Mouse (Mus musculus) ES-Bruce4 (cell line): ENCODE results near the gene Hist1h2ah. TPM values are rescaled to one million over a fixed set of nuclear protein-coding genes. Genes with fewer than 3 reads are reported as not detected.
A peak's percentile ranks its signal among the peaks of the same experiment; 100 is the strongest.

Experiments used
- H3K27ac ChIP-seq: 2 replicates; pipeline ENCODE4 v1.5.1; 2012; ENCODE audit warnings: low read length, inconsistent platforms; ENCODE audit not compliant: insufficient read depth
- H3K27me3 ChIP-seq: 2 replicates; pipeline ENCODE4 v1.6.1; 2012; ENCODE audit warnings: mild to moderate bottlenecking, low read length, inconsistent platforms; ENCODE audit not compliant: control insufficient read depth, poor library complexity, insufficient read depth, severe bottlenecking
- H3K36me3 ChIP-seq: 2 replicates; pipeline ENCODE4 v1.6.1; 2012; ENCODE audit warnings: inconsistent platforms, mild to moderate bottlenecking, low read length, moderate library complexity; ENCODE audit not compliant: control insufficient read depth, poor library complexity, insufficient read depth, severe bottlenecking
- H3K4me1 ChIP-seq: one replicate; pipeline ENCODE4 v1.8.1; 2011; ENCODE audit warnings: low read length; ENCODE audit not compliant: control insufficient read depth, insufficient read depth
- H3K4me3 ChIP-seq: 2 replicates; pipeline ENCODE4 v1.5.1; 2011; ENCODE audit warnings: low read depth, mild to moderate bottlenecking, low read length
- H3K9ac ChIP-seq: 2 replicates; pipeline ENCODE4 v1.6.1; 2012; ENCODE audit warnings: low read depth, mild to moderate bottlenecking, inconsistent platforms; ENCODE audit not compliant: poor library complexity, severe bottlenecking
- H3K9me3 ChIP-seq: replicated peaks from 2 replicates; pipeline ENCODE4 v1.6.1; 2012; ENCODE audit warnings: mild to moderate bottlenecking, low read length, inconsistent platforms; ENCODE audit not compliant: control insufficient read depth, poor library complexity, insufficient read depth, severe bottlenecking
- CTCF ChIP-seq: IDR thresholded peaks from one replicate; pipeline ENCODE4 v1.8.1; 2011; ENCODE audit warnings: low read depth, low read length
- EP300 ChIP-seq: IDR thresholded peaks from 2 replicates; pipeline ENCODE4 v1.6.1; 2011; ENCODE audit warnings: low read depth, low read length; ENCODE audit not compliant: insufficient read depth
- POLR2A ChIP-seq: IDR thresholded peaks from one replicate; pipeline ENCODE4 v1.8.1; 2011; ENCODE audit warnings: low read length; ENCODE audit not compliant: insufficient read depth
- polyA plus RNA-seq: library from polyadenylated mRNA; stranded (reverse); fragments of >200 nt; gene quantifications from 2 replicates; pipeline ENCODE4 v1.2.4, GENCODE M21; 2011; ENCODE audit warnings: low read depth; ENCODE audit not compliant: missing spikeins, insufficient read depth, insufficient read length

Hist1h2ah gene
- polyA plus RNA-seq, 1 experiment, result 17.2 TPM

- Histone ChIP-seq H3K27me3 (peaks cover 3% of the 10 kb centered on the region; the same call in 1 of the 2 replicates), H3K9me3 (no peaks in the 10 kb centered on the region), H3K4me3 (no peak overlapping the region), H3K4me1 (no peaks in the 10 kb centered on the region), H3K27ac (no peak overlapping the region), H3K9ac (no peak overlapping the region), H3K36me3 (no peaks in the 10 kb centered on the region)
- no peak for TF ChIP-seq EP300
- no peak for TF ChIP-seq POLR2A
- no peak for TF ChIP-seq CTCF
Measured at GRCm38 (mm10) chr13:22013716-22014115, 21.7 kb downstream of the Hist1h2ah start.

- no peak for TF ChIP-seq POLR2A
- no peak for TF ChIP-seq CTCF
- TF ChIP-seq EP300, result no peak
- Histone ChIP-seq H3K27me3 (peaks cover 3% of the 10 kb centered on the region; the same call in 1 of the 2 replicates), H3K36me3 (no peaks in the 10 kb centered on the region), H3K27ac (no peak within 1 kb of the TSS), H3K9me3 (no peaks in the 10 kb centered on the region), H3K4me1 (no peaks in the 10 kb centered on the region), H3K4me3 (no peak within 1 kb of the TSS), H3K9ac (no peak within 1 kb of the TSS)
Measured at GRCm38 (mm10) chr13:22009642-22010041, 25.7 kb downstream of the Hist1h2ah start, which contains the start of gene Prss16. Prss16 (minus strand) TSS chr13:22009742.

GRCm38 (mm10) chr13:22008707-22009106 lies 26.7 kb downstream of the Hist1h2ah start:
- H3K27me3 ChIP-seq, result peaks cover 5% of the 10 kb centered on the region; the same call in 1 of the 2 replicates

GRCm38 (mm10) chr13:22007872-22008271 lies 27.5 kb downstream of the Hist1h2ah start:
- Histone ChIP-seq H3K27ac (no peak overlapping the region), H3K9ac (no peak overlapping the region), H3K4me1 (no peaks in the 10 kb centered on the region), H3K36me3 (no peaks in the 10 kb centered on the region), H3K9me3 (no peaks in the 10 kb centered on the region), H3K27me3 (peaks cover 5% of the 10 kb centered on the region; the same call in 1 of the 2 replicates), H3K4me3 (no peak overlapping the region)
- TF ChIP-seq POLR2A, result no peak
- TF ChIP-seq EP300, result no peak
- TF ChIP-seq CTCF, result no peak

More at GRCm38 (mm10) chr13:22008707-22009106, 26.7 kb downstream of the Hist1h2ah start:
- H3K36me3 ChIP-seq, result no peaks in the 10 kb centered on the region
- no peak overlapping the region for H3K9ac ChIP-seq
- no peaks in the 10 kb centered on the region for H3K4me1 ChIP-seq
- H3K9me3 ChIP-seq, result no peaks in the 10 kb centered on the region
- no peak overlapping the region for H3K4me3 ChIP-seq
- no peak for TF ChIP-seq CTCF
- no peak for TF ChIP-seq EP300
- TF ChIP-seq POLR2A, result no peak
- no peak overlapping the region for H3K27ac ChIP-seq

- TF ChIP-seq EP300 (no peak), POLR2A (no peak), CTCF (no peak)
- no peaks in the 10 kb centered on the region for H3K4me1 ChIP-seq
- H3K9ac ChIP-seq, result peak overlapping the region; percentile 69
- H3K36me3 ChIP-seq, result no peaks in the 10 kb centered on the region
- H3K27ac ChIP-seq, result no peak overlapping the region
- peaks cover 5% of the 10 kb centered on the region; the same call in 1 of the 2 replicates for H3K27me3 ChIP-seq
- no peaks in the 10 kb centered on the region for H3K9me3 ChIP-seq
- peak overlapping the region; percentile 94 for H3K4me3 ChIP-seq
Measured at GRCm38 (mm10) chr13:22007121-22007510, 28.3 kb downstream of the Hist1h2ah start.

- no peaks in the 10 kb centered on the region for H3K9me3 ChIP-seq
- H3K4me1 ChIP-seq, result no peaks in the 10 kb centered on the region
- H3K27ac ChIP-seq, result no peak overlapping the region
- peak overlapping the region; percentile 94 for H3K4me3 ChIP-seq
- peak overlapping the region; percentile 69 for H3K9ac ChIP-seq
- H3K36me3 ChIP-seq, result no peaks in the 10 kb centered on the region
- H3K27me3 ChIP-seq, result peaks cover 5% of the 10 kb centered on the region; the same call in 1 of the 2 replicates
- no peak for TF ChIP-seq CTCF
- TF ChIP-seq POLR2A, result peak; percentile 48
- TF ChIP-seq EP300, result no peak
Measured at GRCm38 (mm10) chr13:22006334-22007120, 28.8 kb downstream of the Hist1h2ah start.
